Mouse (Mus musculus) adrenal gland, postnatal 14 days (tissue): ENCODE results near the gene Asb2. TPM values are rescaled to one million over a fixed set of nuclear protein-coding genes. Genes with fewer than 3 reads are reported as not detected.
A peak's percentile ranks its signal among the peaks of the same experiment; 100 is the strongest.

Source experiments
- DNase-seq: peaks from one replicate; pipeline ENCODE4 v3.0.0; 2021; ENCODE audit warnings: mixed read lengths
- total RNA-seq: library from RNA; stranded (reverse); gene quantifications from 2 replicates; pipeline ENCODE4 v1.2.3, GENCODE M21; 2021

Asb2 gene
- total RNA-seq, 1 experiment from 2014 or later = 1.1 TPM

- no peak for DNase-seq
Observed at GRCm38 (mm10) chr12:103315831-103316545, 39.8 kb downstream of the Asb2 start.

DNA sequence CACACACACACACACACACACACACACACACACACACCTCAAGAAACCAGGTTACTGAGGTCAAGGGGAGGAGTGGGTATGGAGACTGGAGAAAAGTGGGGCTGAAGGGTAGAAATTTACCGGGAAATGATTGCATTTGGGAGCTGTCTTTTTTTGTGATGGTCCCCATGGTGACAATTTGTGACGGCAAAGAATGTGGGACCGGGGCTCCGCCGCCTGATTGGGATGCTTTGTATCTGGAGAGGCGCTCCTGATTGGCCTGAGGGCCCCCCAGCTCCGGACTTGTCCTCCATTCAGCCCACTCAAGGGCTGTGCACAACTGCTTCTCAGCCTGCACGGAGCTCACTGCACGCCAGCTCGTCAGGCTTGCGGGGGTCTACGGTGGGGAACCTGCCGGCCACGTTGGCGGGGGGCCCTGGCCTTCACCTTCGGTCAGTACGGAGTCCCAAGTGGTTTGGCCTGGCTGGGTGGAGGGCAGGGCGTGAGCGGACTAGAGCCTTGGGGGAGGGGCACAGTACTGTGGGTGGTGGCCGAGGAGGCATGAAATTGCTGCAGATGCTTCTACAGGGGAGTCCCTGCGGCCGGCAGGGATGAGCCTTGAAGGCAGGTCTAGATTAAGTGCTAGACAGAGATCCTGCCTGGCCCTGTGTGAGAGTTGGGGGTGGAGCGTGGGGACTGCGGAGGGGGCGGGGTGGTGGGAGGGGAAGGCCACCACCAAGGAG is 41.0 kb downstream of the Asb2 start:
- DNase-seq = peak; percentile 46

DNA sequence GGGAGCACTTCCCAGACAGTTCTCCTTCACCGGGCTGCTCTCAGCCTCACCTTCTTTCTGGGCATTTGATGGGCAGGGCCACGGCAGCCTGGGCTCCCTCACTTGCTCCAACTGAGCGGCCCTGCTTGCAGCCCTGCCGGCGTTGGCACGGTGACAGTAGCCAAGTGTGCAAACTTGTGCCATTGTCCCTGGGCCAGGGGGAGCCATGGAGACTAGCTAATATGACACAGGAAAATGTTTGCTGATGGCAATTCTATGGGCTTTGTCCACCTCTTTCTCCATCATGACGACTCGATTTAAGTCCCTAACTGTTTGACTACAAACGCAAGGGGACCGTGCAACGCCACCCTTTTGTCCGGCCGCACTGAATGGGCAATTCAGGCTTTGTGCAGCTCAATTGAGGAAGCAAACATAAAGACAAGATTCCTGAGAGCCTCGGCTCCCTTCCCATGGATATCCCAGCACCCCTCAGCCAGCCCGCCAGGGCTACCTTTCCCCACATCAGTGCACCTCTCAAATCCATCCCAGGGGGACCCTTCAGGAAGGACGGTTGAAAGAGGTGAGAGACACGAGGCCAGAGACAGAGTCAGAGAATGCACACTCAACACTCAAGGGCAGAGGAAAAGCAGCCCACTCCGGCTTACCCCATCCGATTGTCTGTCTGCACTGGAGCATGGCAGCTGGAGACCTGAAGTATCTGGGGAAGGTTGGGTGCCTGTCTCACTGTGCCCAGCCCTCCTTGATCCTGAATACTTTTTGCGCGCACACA is 41.7 kb downstream of the Asb2 start:
- no peak for DNase-seq

DNA sequence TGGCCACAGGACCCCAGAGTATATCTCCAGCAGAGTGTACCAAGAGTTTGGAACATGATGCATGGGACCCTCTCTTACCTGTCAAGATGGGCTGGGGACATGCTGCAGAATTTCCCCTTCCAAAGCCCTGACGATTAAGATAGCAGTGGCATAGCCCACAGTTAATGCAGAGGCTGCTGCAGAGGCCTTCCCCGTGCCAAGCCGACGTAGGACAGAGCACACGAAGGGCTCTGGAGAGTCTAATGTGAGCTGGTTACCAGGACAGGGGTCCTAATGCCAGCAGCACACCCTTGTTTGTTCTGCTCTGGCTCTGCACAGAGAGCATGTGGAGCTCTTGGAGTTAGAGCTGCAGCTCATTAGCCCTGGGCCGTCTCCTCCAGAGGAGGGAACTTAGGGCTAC is 42.5 kb downstream of the Asb2 start:
- DNase-seq = no peak

DNA sequence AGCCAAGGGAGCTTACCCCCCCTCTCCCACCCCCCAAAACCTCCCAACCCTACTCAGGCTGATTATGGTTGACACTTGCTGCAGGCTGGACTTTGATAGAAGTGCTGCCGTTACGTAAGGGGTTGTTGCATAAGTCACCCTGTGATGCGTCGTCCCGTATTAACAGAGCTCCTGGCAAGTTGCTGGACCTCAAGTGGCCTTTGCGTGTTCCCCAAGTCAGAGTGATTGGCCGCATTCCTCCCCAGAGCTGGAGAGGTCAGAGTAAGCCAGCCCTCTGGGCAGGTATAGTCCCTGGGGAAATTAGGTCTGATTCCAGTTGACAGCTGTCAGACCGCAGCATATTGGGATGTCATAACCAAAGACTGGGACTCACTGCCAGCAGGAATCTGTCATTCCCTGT is 43.9 kb downstream of the Asb2 start:
- DNase-seq = peak; percentile 45

- DNase-seq = peak; percentile 60
Observed at GRCm38 (mm10) chr12:103310744-103311267, 45.0 kb downstream of the Asb2 start, which contains the start of gene Fam181a. Fam181a (plus strand) TSS chr12:103310975.

DNA sequence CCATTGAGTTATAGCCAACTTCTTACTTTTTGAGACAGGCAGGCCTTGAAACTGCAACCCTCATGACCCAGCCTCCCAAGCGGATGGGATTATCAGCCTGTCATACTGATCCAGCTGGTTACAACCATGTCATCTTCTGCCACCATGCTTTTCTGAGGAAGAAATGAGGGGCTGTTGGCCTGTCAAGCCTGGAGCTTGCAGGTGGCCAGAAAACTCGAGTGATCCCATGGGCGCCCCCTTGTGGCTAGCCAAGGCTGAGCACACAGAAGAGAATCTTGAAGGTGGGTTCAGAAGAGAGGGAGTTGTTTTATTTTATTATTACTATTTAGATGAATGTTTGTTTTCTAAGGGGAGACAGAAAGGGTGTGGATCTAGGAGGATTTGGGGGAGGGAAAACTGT is 49.1 kb downstream of the Asb2 start:
- peak; percentile 78 for DNase-seq

- peak; percentile 58 for DNase-seq
Observed at GRCm38 (mm10) chr12:103306224-103306623, 49.6 kb downstream of the Asb2 start.

DNA sequence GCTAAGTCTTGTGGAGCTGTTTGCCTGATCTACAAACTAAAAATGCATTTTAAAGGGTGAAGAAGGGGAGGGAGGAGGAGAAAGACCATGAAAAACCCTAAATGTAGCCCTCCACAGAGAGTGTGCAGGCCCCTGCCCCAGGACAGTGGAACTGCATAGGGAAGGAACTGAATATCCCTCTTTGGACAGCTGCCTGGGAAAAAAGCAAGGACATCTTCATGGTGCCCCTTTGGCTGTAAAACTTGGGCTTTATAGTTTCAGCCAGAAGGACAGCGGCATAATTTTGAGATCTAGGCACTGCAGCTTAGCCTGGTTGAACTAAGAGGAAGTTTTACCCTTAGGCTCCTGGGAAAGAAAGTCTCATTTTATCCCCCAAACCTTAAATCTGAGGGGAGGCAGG is 52.8 kb downstream of the Asb2 start:
- peak; percentile 51 for DNase-seq

GRCm38 (mm10) chr12:103301645-103302044 is 54.2 kb downstream of the Asb2 start:
- peak; percentile 75 for DNase-seq

GRCm38 (mm10) chr12:103300493-103300892 is 55.3 kb downstream of the Asb2 start:
- no peak for DNase-seq

GRCm38 (mm10) chr12:103296292-103296691 is 59.5 kb downstream of the Asb2 start:
- peak; percentile 34 for DNase-seq

DNA sequence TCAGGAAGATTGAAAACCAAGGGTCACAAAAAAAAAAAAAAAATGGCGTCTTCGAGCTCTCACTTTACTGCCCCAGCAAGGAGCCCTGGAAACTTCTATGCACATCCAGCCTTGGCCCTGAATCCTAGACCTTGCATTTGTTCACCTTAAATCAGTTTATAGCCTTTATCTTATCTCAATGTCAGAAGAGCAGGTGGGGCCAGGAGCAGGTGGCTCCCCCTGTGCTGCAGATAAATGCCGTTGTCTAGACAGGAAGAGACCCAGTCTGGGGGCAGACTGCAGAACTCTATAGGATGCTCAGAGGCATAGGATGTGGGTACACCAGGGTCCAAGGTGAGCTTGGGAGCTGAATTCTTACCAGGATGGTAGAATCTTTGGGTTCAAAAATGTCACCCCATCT is 63.4 kb downstream of the Asb2 start:
- no peak for DNase-seq

- no peak for DNase-seq
Observed at GRCm38 (mm10) chr12:103287276-103287675, 68.5 kb downstream of the Asb2 start.

DNA sequence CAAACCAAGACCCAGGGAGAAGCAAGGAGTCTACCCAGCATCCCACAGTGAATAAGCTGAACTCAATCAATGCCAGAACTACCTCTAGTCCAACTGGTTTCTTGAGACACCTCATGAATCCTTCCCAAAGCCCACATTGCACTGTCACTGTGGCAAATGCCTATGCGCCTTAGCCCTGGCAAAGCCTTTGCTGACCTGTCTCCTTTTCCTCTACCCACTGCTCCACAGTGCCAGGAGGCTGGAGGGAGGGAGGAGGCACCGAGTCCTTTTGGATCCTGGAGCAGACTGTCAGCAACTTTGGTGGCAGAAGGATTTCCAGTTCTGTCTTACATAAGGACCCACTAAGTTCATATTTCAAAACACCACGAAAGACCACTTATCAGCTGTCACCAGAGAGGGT is 72.4 kb downstream of the Asb2 start:
- DNase-seq = no peak

- no peak for DNase-seq
Observed at GRCm38 (mm10) chr12:103282936-103283335, 72.9 kb downstream of the Asb2 start.

DNA sequence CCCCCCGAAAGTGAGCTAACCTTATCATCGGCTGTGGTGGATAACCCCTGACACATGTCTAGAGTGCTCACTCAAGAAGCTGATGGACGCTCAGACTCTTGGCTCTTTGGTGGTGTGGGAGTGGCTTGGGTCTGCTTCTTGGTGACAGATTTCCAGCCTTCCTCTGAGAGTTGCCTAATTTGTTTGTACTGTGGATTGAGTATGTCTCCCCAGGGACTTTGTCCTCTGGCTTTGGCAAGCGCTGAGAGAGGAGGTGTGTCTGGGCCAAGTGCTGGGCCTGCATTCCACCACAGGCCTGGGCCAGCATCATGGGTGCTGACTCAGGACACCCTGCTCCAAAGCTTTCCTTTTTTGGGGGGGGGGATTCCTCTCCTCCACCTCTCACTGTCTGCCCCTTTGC is 73.9 kb downstream of the Asb2 start:
- DNase-seq = peak; percentile 56

DNA sequence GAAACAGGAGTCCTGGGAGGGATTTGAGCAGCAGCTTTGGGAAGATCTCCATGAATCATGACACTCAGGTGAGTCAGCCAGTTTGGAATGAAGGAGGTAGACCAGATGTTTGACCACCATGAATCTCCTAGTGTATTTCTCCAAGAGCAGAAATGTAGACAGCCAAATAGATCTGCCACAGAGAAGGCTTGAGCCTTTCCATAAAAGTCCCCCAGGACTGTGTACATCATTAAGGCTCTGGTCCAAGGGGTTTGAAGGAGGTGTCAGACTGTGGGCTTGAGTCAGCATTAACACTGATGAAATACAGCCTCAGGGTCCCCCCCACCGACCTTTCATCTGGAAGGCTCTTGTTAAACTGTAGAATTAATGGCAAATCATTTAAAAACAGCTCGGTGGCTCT is 74.3 kb downstream of the Asb2 start:
- DNase-seq = no peak

DNA sequence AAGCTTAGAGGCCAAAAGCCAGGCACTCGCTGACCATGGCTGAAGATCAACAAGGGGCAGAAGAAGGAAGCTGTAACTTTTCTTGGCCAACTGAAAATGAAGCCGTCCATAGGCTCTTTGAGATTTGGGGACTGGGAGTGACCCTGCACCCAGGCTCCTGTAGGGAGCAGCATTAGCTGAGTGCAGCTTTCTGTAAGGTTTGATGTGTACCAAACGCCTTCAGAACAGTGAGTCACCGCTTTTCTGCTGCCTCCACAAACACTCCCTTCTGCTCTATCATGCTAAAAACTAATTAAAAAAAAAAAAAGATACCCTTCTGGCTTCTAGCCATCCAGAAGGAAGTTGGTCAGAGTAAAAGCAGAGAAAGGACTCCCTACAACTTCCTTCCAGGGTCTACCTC is 79.4 kb downstream of the Asb2 start:
- no peak for DNase-seq

DNA sequence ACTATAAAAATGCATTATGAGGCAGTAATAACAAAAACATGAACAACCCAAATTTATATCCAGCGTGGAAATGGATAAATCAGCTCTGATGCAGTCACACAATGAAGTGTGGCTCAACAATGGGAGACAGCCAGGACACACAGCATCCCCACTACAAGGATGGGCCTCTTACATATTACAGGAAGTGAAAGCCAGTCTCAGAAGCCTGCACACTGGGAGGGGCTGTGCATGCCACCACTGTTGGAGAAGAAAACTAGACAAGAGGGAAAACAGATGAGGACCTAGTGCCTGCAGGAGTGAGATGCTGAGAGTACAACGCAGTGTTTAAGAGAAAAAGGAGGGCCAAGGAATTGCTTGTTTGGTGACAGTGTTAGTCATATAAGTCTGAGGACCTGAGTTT is 82.1 kb downstream of the Asb2 start:
- no peak for DNase-seq

DNA sequence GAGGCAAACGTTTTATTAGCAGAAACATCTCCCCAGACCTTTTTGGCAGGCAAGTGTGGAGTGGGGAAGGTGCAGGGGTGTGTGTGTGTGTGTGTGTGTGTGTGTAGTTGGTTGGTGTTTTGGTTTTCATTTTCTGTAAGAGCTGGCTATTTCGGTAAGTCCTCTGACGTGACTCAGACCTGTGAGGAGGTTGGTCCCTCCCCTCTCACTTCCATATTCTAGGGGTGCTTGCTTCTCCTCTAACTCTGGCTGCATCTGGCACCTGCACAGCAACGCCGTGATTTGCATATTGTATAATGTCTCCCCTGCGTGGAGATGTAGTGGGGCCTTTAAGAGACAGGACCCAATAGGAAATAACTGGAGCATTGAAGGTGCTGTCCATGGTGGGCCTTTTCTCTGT is 82.8 kb downstream of the Asb2 start:
- no peak for DNase-seq

DNA sequence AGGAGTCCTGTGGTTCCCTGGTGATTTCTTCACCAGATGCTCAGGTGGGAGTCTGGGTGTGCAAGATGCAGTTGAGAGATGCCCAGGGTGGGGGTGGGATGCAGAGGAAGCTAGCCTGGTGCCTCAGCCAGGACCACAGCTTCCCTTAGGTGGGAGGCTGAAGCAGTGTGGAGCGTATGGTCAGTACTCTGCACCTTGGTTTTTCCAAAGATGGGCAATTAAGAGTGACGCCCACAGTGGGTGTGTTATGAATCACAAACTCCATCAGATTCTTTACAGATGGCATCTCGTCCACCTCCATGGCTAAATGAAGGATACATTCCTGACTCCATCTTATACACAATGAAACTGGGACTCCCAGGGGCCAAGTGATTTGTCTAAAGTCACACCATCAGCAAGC is 83.6 kb downstream of the Asb2 start:
- DNase-seq = no peak
